ENCODE assay signal across 21 mouse cellular contexts in genomic region chr3:32314746-32315145, GRCm38 (mm10). TPM values are rescaled to one million over a fixed set of nuclear protein-coding genes. Genes with fewer than 3 reads are reported as not detected.
DNase-seq lines count a peak whose midpoint lies in the region; ATAC-seq and TF ChIP-seq lines count a peak whose summit lies in the region.
"Had no signal": no experiment of that assay in that cellular context is flagged by ENCODE, and none has a peak within 500 bp of the region (broad histone marks: within the 10 kb centered on the region; RNA-seq: fewer than 3 reads in every experiment).

No protein-coding gene starts in this region.

- no peak overlapping the region for H3K9ac ChIP-seq in intestine, postnatal 0 days (ENCODE audit: low read depth, low read length)
- no peak overlapping the region for H3K9ac ChIP-seq in intestine, embryonic 15.5 days
- H3K9ac ChIP-seq: embryonic facial prominence, embryonic 12.5 days; embryonic facial prominence, embryonic 15.5 days; forebrain, postnatal 0 days; hindbrain, embryonic 14.5 days had no signal

- H3K27ac ChIP-seq in gastrocnemius, adult 2 months = no peak overlapping the region
- no peak overlapping the region for H3K27ac ChIP-seq in intestine, postnatal 0 days (ENCODE audit: low read depth, low read length)
- no peak overlapping the region for H3K27ac ChIP-seq in intestine, embryonic 15.5 days
- H3K27ac ChIP-seq in left cerebral cortex, adult 2 months = no peak overlapping the region
- H3K27ac ChIP-seq: embryonic facial prominence, embryonic 12.5 days; embryonic facial prominence, embryonic 15.5 days; hindbrain, embryonic 10.5 days; hindbrain, embryonic 14.5 days had no signal

- no peaks in the 10 kb centered on the region for H3K36me3 ChIP-seq in intestine, postnatal 0 days (ENCODE audit: control insufficient read depth, insufficient read depth)
- H3K36me3 ChIP-seq in intestine, embryonic 15.5 days = no peaks in the 10 kb centered on the region
- H3K36me3 ChIP-seq: embryonic facial prominence, embryonic 12.5 days; embryonic facial prominence, embryonic 15.5 days; hindbrain, embryonic 10.5 days had no signal

- H3K4me2 ChIP-seq in intestine, postnatal 0 days (replicated peaks; ENCODE audit: low read depth) = no peak overlapping the region
- H3K4me2 ChIP-seq in intestine, embryonic 15.5 days (replicated peaks) = no peak overlapping the region
- H3K4me2 ChIP-seq: embryonic facial prominence, embryonic 12.5 days; embryonic facial prominence, embryonic 15.5 days; heart, embryonic 11.5 days; hindbrain, embryonic 14.5 days had no signal

- H3K4me3 ChIP-seq in gastrocnemius, adult 2 months = no peak overlapping the region
- H3K4me3 ChIP-seq in intestine, postnatal 0 days (ENCODE audit: low read depth, low read length) = no peak overlapping the region
- no peak overlapping the region for H3K4me3 ChIP-seq in intestine, embryonic 15.5 days (replicated peaks)
- H3K4me3 ChIP-seq in left cerebral cortex, adult 2 months = no peak overlapping the region
- H3K4me3 ChIP-seq: embryonic facial prominence, embryonic 12.5 days; embryonic facial prominence, embryonic 15.5 days; hindbrain, embryonic 10.5 days had no signal

- H3K27me3 ChIP-seq in intestine, postnatal 0 days (replicated peaks; ENCODE audit: control insufficient read depth, insufficient read depth, low read length) = no peaks in the 10 kb centered on the region
- H3K27me3 ChIP-seq in intestine, embryonic 15.5 days (replicated peaks) = no peaks in the 10 kb centered on the region
- H3K27me3 ChIP-seq: embryonic facial prominence, embryonic 12.5 days; embryonic facial prominence, embryonic 15.5 days had no signal

- TF ChIP-seq CTCF in gastrocnemius, adult 2 months (IDR thresholded peaks at IDR 0.05) = peak; percentile 9; the same call in 1 of the 2 replicates
- 0 out of 2 replicates have a peak, but pooled peaks have one; percentile 9 for TF ChIP-seq CTCF in intestine, postnatal 0 days (IDR thresholded peaks at IDR 0.05; ENCODE audit: low read depth)
- peak; percentile 40 for TF ChIP-seq CTCF in left cerebral cortex, adult 2 months (IDR thresholded peaks at IDR 0.05)

- DNase-seq in gastrocnemius, adult 2 months = no peak
- DNase-seq in gastrocnemius, postnatal 14 days = no peak
- DNase-seq in left cerebral cortex, adult 2 months (ENCODE audit: extremely low spot score in 1 of 2, low spot score in 2 of 2) = no peak
- DNase-seq in left cerebral cortex, postnatal 14 days (ENCODE audit: low spot score in 2 of 2) = no peak
- no peak for DNase-seq in liver
- DNase-seq: adrenal gland, postnatal 10 days; adrenal gland, postnatal 36 days; cerebellum, adult 18-20 months; cerebellum, adult 9-10 months; cerebellum, postnatal 14 days; forebrain, postnatal 0 days; gastrocnemius, postnatal 36 days; heart, postnatal 36 days had no signal

- ATAC-seq in intestine, postnatal 0 days = no peak
- no peak for ATAC-seq in intestine, embryonic 15.5 days
- ATAC-seq: forebrain, embryonic 14.5 days; forebrain, postnatal 0 days had no signal

- H3K9me3 ChIP-seq in intestine, postnatal 0 days (ENCODE audit: control insufficient read depth) = no peaks in the 10 kb centered on the region
- no peaks in the 10 kb centered on the region for H3K9me3 ChIP-seq in intestine, embryonic 15.5 days
- H3K9me3 ChIP-seq: embryonic facial prominence, embryonic 12.5 days; embryonic facial prominence, embryonic 15.5 days; hindbrain, embryonic 10.5 days had no signal

- 90% methylated on average over 4 of the region's 4 CpGs for WGBS in intestine, postnatal 0 days
- WGBS in intestine, embryonic 15.5 days = 98% methylated on average over 4 of the region's 4 CpGs

- intact Hi-C loops in gastrocnemius, adult 2 months (cut with DNase I) = loop anchor here (10.0 kb wide), 2 partner anchors 520 to 1160 kb away; no protein-coding TSS in a partner anchor
- intact Hi-C loops in gastrocnemius, postnatal 14 days (cut with DNase I; ENCODE audit: low total_unique reads) = loop anchor here (5.0 kb wide), 1 partner anchor 522 kb away; no protein-coding TSS in a partner anchor
- intact Hi-C loops in left cerebral cortex, adult 2 months (cut with DNase I) = loop anchor here (10.0 kb wide), 1 partner anchor 410 kb away; the partner anchor contains the start of gene Kcnmb2
- intact Hi-C loops in left cerebral cortex, postnatal 14 days (cut with DNase I) = loop anchor here (5.0 kb wide), 2 partner anchors 522 to 1167 kb away; partner anchors contain the start of gene Cldn11

- H3K4me1 ChIP-seq in intestine, postnatal 0 days (replicated peaks; ENCODE audit: control insufficient read depth, insufficient read depth, low read length) = no peaks in the 10 kb centered on the region
- no peaks in the 10 kb centered on the region for H3K4me1 ChIP-seq in intestine, embryonic 15.5 days (replicated peaks)
- H3K4me1 ChIP-seq: embryonic facial prominence, embryonic 12.5 days; embryonic facial prominence, embryonic 15.5 days; hindbrain, embryonic 10.5 days had no signal

RNA-seq across cellular contexts. Expression of gene Zmat3, which starts 51.1 kb away (rescaled TPM):
- 1 to 10 TPM; 6.3 to 9.3 TPM for total RNA-seq in gastrocnemius, adult 2 months (2021)
- 10 to 100 TPM in 1 of 2 experiments, 1 to 10 TPM in 1; 6.9 to 10.1 TPM for total RNA-seq in gastrocnemius, postnatal 14 days (2021)
- polyA plus RNA-seq in intestine, postnatal 0 days (2015; fragmentation: Nextera tagmentation; extraction: Ambion mirVana) = 2.8 and 3.1 TPM in 2 replicates
- 3.6 and 4.2 TPM in 2 replicates for polyA plus RNA-seq in intestine, embryonic 15.5 days (2015; fragmentation: Nextera tagmentation; extraction: Ambion mirVana)
- total RNA-seq in left cerebral cortex, adult 2 months (2021) = 10 to 100 TPM; 83.8 to 85.9 TPM
- total RNA-seq in left cerebral cortex, postnatal 14 days (2021) = 100 to 1,000 TPM; 104 to 117 TPM

Comparison
In these comparisons a context has a peak if more than half of its experiments do, and no peak if none do; other contexts are left out.
1. RNA of gene Zmat3, which starts 51.1 kb away (total RNA-seq): 104 to 117 TPM in left cerebral cortex, postnatal 14 days and 83.8 to 85.9 TPM in left cerebral cortex, adult 2 months; 6.9 to 10.1 TPM in gastrocnemius, postnatal 14 days and 6.3 to 9.3 TPM in gastrocnemius, adult 2 months; every median in the first group is over 4 times any median in the second.
2. Peak in every context shown above with its lines, with median percentiles within 50 percentile points of each other: CTCF ChIP-seq.